Mouse (Mus musculus) liver, postnatal 0 days (tissue): ENCODE measurements around the gene Tmprss6.

ENCODE experiments used
- CTCF ChIP-seq: sonication (generic); IDR thresholded peaks from 2 replicates; pipeline ENCODE4 v1.5.1; 2016; ENCODE audit warnings: antibody characterized with exemption, low read depth
- EP300 ChIP-seq: IDR thresholded peaks from 2 replicates; pipeline ENCODE4 v1.6.1; 2016; ENCODE audit warnings: antibody characterized with exemption, low read depth, mild to moderate bottlenecking

DNA sequence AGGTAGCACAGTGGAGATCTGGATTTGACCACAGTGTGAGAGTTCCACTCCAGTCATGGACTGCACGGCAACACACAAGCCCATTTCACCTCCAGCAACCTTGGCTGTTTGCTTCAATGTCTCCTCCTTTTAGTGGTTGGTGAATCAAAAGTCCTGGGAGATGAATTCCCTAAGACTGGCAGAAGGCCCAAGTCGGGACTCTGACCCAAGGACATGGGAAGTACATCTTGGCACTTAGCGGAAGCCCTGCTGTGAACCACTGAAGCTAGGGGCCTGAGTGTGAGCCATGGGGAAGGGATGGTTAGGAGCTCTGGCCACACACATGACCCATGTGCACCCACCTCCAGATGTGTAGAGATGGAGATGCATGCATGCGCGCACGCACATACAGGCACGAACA is 864 bp downstream of the Tmprss6 start:
- TF ChIP-seq CTCF (no peak), EP300 (no peak)
